Mouse (Mus musculus) liver, adult 2 months (tissue): ENCODE data around the gene Mast2.

Experiments used
- CTCF ChIP-seq: fragments of 200-500 bp; IDR thresholded peaks from 2 replicates; pipeline ENCODE4 v1.5.1; 2011; ENCODE audit warnings: low read depth, low read length, control low read depth
- POLR2A ChIP-seq: fragments of 200-500 bp; IDR thresholded peaks from 2 replicates; pipeline ENCODE4 v1.6.1; 2011; ENCODE audit warnings: low read length, control low read depth; ENCODE audit not compliant: insufficient read depth; ENCODE audit errors: extremely low read depth

GRCm38 (mm10) chr4:116291561-116291960 lies 172.4 kb downstream of the Mast2 start:
- TF ChIP-seq CTCF, result no peak
- no peak for TF ChIP-seq POLR2A
